Mouse (Mus musculus) hindbrain, postnatal 0 days (tissue): ENCODE results near the gene Barhl1. TPM values are rescaled to one million over a fixed set of nuclear protein-coding genes. Genes with fewer than 3 reads are reported as not detected.

ENCODE experiments used
- ATAC-seq: fragments of 200-750 bp; cut with Nextera tagmentation; 2 replicates; pipeline ENCODE4 v1.8.0; 2017; ENCODE audit warnings: mild to moderate bottlenecking, moderate TSS enrichment, moderate library complexity
- DNase-seq: peaks from one replicate; pipeline ENCODE4 v3.0.0-alpha.2; 2015; ENCODE audit warnings: low spot score
- H3K27ac ChIP-seq: fragments of 300-500 bp; sonication (generic); 2 replicates; pipeline ENCODE4 v1.5.1; 2014; ENCODE audit warnings: mild to moderate bottlenecking
- H3K27me3 ChIP-seq: fragments of 300-500 bp; sonication (generic); 2 replicates; pipeline ENCODE4 v1.6.1; 2014; ENCODE audit warnings: low read length, mixed read lengths; ENCODE audit not compliant: insufficient read depth
- H3K36me3 ChIP-seq: fragments of 300-500 bp; sonication (generic); 2 replicates; pipeline ENCODE4 v1.6.1; 2014; ENCODE audit warnings: low read length, mixed read lengths; ENCODE audit not compliant: insufficient read depth
- H3K4me1 ChIP-seq: fragments of 300-500 bp; sonication (generic); 2 replicates; pipeline ENCODE4 v1.6.1; 2014; ENCODE audit warnings: antibody characterized with exemption, low read length, mixed read lengths; ENCODE audit not compliant: insufficient read depth
- H3K4me2 ChIP-seq: fragments of 300-500 bp; sonication (generic); 2 replicates; pipeline ENCODE4 v1.6.1; 2014; ENCODE audit warnings: low read depth, mild to moderate bottlenecking, low read length, moderate library complexity, mixed read lengths
- H3K4me3 ChIP-seq: fragments of 300-500 bp; sonication (generic); 2 replicates; pipeline ENCODE4 v1.5.1; 2014; ENCODE audit warnings: low read length
- H3K9ac ChIP-seq: fragments of 300-500 bp; sonication (generic); replicated peaks from 2 replicates; pipeline ENCODE4 v1.6.1; 2014; ENCODE audit warnings: mild to moderate bottlenecking, low read length, moderate library complexity, mixed read lengths
- H3K9me3 ChIP-seq: fragments of 300-500 bp; sonication (generic); 2 replicates; pipeline ENCODE4 v1.6.1; 2016; ENCODE audit warnings: low read length, mixed read lengths
- CTCF ChIP-seq: IDR thresholded peaks from 2 replicates; pipeline ENCODE4 v1.5.1; 2016; ENCODE audit warnings: antibody characterized with exemption, control low read depth, low read depth
- WGBS: fragments of 180-500 bp; shearing (Covaris S2); extraction: QIAGEN DNeasy Blood & Tissue Kit; methylation state at CpG from one replicate; pipeline ENCODE4 v1.1.7; 2014; 5-methylcytosine and 5-hydroxymethylcytosine counted together
- polyA plus RNA-seq: library from polyadenylated mRNA; unstranded; fragments of >200 nt; fragmentation: Nextera tagmentation; extraction: Ambion mirVana; gene quantifications from 2 replicates; pipeline ENCODE4 v1.2.1, GENCODE M21; 2015
- total RNA-seq: library from RNA; depleted of rRNA; stranded (reverse); fragments of >200 nt; gene quantifications from 2 replicates; pipeline ENCODE4 v1.2.3, GENCODE M21; 2014

The Barhl1 gene
- total and polyA plus RNA-seq, 2 experiments from 2014 or later: 43.0 to 51.1 TPM

GRCm38 (mm10) chr2:28917518-28918361 lies 1.3 kb upstream of the Barhl1 start:
- peaks cover 56% of the 10 kb centered on the region for H3K27me3 ChIP-seq
- H3K4me1 ChIP-seq: no peaks in the 10 kb centered on the region
- peak overlapping the region; percentile 52 for H3K4me2 ChIP-seq
- ATAC-seq (no peak), DNase-seq (peak; percentile 67)
- peak overlapping the region; percentile 44 for H3K4me3 ChIP-seq
- H3K27ac ChIP-seq: peak overlapping the region; percentile 77
- H3K9me3 ChIP-seq: no peaks in the 10 kb centered on the region
- WGBS: under 1% methylated on average over 70 of the region's 73 CpGs
- TF ChIP-seq CTCF: no peak
- H3K36me3 ChIP-seq: no peaks in the 10 kb centered on the region
- H3K9ac ChIP-seq: peak overlapping the region; percentile 37

GRCm38 (mm10) chr2:28917156-28917517 lies 669 bp upstream of the Barhl1 start:
- DNase-seq: no peak
- no peaks in the 10 kb centered on the region for H3K36me3 ChIP-seq
- peak overlapping the region; percentile 77 for H3K27ac ChIP-seq
- no peaks in the 10 kb centered on the region for H3K9me3 ChIP-seq
- H3K4me2 ChIP-seq: peak overlapping the region; percentile 52
- ATAC-seq: no peak
- H3K27me3 ChIP-seq: peaks cover 54% of the 10 kb centered on the region
- TF ChIP-seq CTCF: no peak
- 11% methylated on average over 11 of the region's 11 CpGs for WGBS
- peak overlapping the region; percentile 44 for H3K4me3 ChIP-seq
- no peaks in the 10 kb centered on the region for H3K4me1 ChIP-seq
- H3K9ac ChIP-seq: peak overlapping the region; percentile 37; the same call in 1 of the 2 replicates

GRCm38 (mm10) chr2:28915768-28916512 lies 528 bp downstream of the Barhl1 start:
- WGBS: under 1% methylated on average over 47 of the region's 50 CpGs
- Histone ChIP-seq H3K4me2 (peak overlapping the region; percentile 52), H3K4me3 (peak overlapping the region; percentile 44), H3K27ac (peak overlapping the region; percentile 73), H3K9ac (peak overlapping the region; percentile 56), H3K9me3 (no peaks in the 10 kb centered on the region), H3K27me3 (peaks cover 46% of the 10 kb centered on the region), H3K4me1 (no peaks in the 10 kb centered on the region), H3K36me3 (no peaks in the 10 kb centered on the region)
- DNase-seq (peak; percentile 54), ATAC-seq (peak; percentile 66)
- no peak for TF ChIP-seq CTCF

- no peaks in the 10 kb centered on the region for H3K36me3 ChIP-seq
- H3K4me1 ChIP-seq: no peaks in the 10 kb centered on the region
- TF ChIP-seq CTCF: peak; percentile 23; the same call in 1 of the 2 replicates
- no peaks in the 10 kb centered on the region for H3K9me3 ChIP-seq
- DNase-seq (no peak), ATAC-seq (0 out of 2 replicates have a peak, but pooled peaks have one; percentile 11)
- 5% methylated on average over 22 of the region's 22 CpGs for WGBS
- peak overlapping the region; percentile 44 for H3K4me3 ChIP-seq
- peak overlapping the region; percentile 52; the same call in 1 of the 2 replicates for H3K4me2 ChIP-seq
- H3K27me3 ChIP-seq: peaks cover 53% of the 10 kb centered on the region
- H3K27ac ChIP-seq: peak overlapping the region; percentile 73
- peak overlapping the region; percentile 56 for H3K9ac ChIP-seq
These were observed 1.2 kb downstream of the Barhl1 start for GRCm38 (mm10) chr2:28915104-28915738.

- Histone ChIP-seq H3K4me2 (peak overlapping the region; percentile 52), H3K27me3 (peaks cover 50% of the 10 kb centered on the region), H3K4me1 (0 out of 2 replicates have a peak, but pooled peaks cover 3% of the 10 kb centered on the region), H3K9me3 (no peaks in the 10 kb centered on the region), H3K9ac (peak overlapping the region; percentile 56; the same call in 1 of the 2 replicates), H3K36me3 (no peaks in the 10 kb centered on the region), H3K27ac (peak overlapping the region; percentile 73), H3K4me3 (peak overlapping the region; percentile 44)
- DNase-seq (no peak), ATAC-seq (no peak)
- TF ChIP-seq CTCF: no peak
- WGBS: 0% methylated on average over 2 of the region's 2 CpGs
These were observed 2.3 kb downstream of the Barhl1 start for GRCm38 (mm10) chr2:28914121-28914520.

GRCm38 (mm10) chr2:28912961-28913360 lies 3.5 kb downstream of the Barhl1 start:
- Histone ChIP-seq H3K27me3 (peaks cover 45% of the 10 kb centered on the region), H3K4me2 (peak overlapping the region; percentile 52), H3K9ac (peak overlapping the region; percentile 56), H3K9me3 (no peaks in the 10 kb centered on the region), H3K27ac (peak overlapping the region; percentile 70; the same call in 1 of the 2 replicates), H3K4me3 (peak overlapping the region; percentile 44), H3K4me1 (0 out of 2 replicates have a peak, but pooled peaks cover 3% of the 10 kb centered on the region), H3K36me3 (no peaks in the 10 kb centered on the region)
- 11% methylated on average over 4 of the region's 4 CpGs for WGBS
- no peak for TF ChIP-seq CTCF
- DNase-seq: no peak
- no peak for ATAC-seq
